Mouse (Mus musculus): ENCODE measurements at regions not wholly inside any gene's neighbourhood (a gene's known extent, or its start where the extent isn't known, plus 50 kb on each side); places are given as distances from the start of the nearest gene placed in this dataset.
A peak's percentile ranks its signal among the peaks of the same experiment; 100 is the strongest.

GRCm38 (mm10) chr16:71622664-71623063 lies 685.4 kb upstream of the Robo1 start:
- Histone ChIP-seq H3K4me1 (ENCODE audit: insufficient read depth) (no peaks in the 10 kb centered on the region), H3K27me3 (ENCODE audit: insufficient read depth, low read length) (no peaks in the 10 kb centered on the region), H3K27ac (ENCODE audit: low read depth) (no peak overlapping the region), H3K9me3 (ENCODE audit: low read depth, low read length) (no peaks in the 10 kb centered on the region), H3K4me3 (ENCODE audit: low read depth, low read length) (no peak overlapping the region), H3K4me2 (no peak overlapping the region), H3K9ac (no peak overlapping the region), H3K36me3 (ENCODE audit: insufficient read depth) (no peaks in the 10 kb centered on the region)
- no peak for ATAC-seq (ENCODE audit: insufficient read depth)
- no peak for DNase-seq
- no peak for TF ChIP-seq CTCF (IDR thresholded peaks at IDR 0.05; ENCODE audit: low read depth)
- 64% methylated on average over 8 of the region's 8 CpGs for WGBS

- DNase-seq = no peak
Measured at GRCm38 (mm10) chr16:71640361-71640760, 667.7 kb upstream of the Robo1 start.

GRCm38 (mm10) chr16:71643223-71643622 lies 664.9 kb upstream of the Robo1 start:
- H3K4me1 ChIP-seq (ENCODE audit: insufficient read depth) = no peaks in the 10 kb centered on the region
- no peaks in the 10 kb centered on the region for H3K9me3 ChIP-seq (ENCODE audit: low read depth, low read length)
- H3K27me3 ChIP-seq (ENCODE audit: insufficient read depth, low read length) = no peaks in the 10 kb centered on the region
- H3K9ac ChIP-seq = no peak overlapping the region
- no peaks in the 10 kb centered on the region for H3K36me3 ChIP-seq (ENCODE audit: insufficient read depth)
- no peak overlapping the region for H3K4me3 ChIP-seq (ENCODE audit: low read depth, low read length)
- ATAC-seq (ENCODE audit: insufficient read depth) (no peak), DNase-seq (peak; percentile 54)
- TF ChIP-seq CTCF (IDR thresholded peaks at IDR 0.05; ENCODE audit: low read depth) = no peak
- no peak overlapping the region for H3K27ac ChIP-seq (ENCODE audit: low read depth)
- WGBS = 47% methylated on average over 6 of the region's 6 CpGs
- H3K4me2 ChIP-seq = no peak overlapping the region

More at GRCm38 (mm10) chr16:71640361-71640760, 667.7 kb upstream of the Robo1 start:
- Histone ChIP-seq H3K9ac (no peak overlapping the region), H3K4me2 (no peak overlapping the region), H3K4me3 (ENCODE audit: low read depth, low read length) (no peak overlapping the region), H3K27me3 (ENCODE audit: insufficient read depth, low read length) (no peaks in the 10 kb centered on the region), H3K9me3 (ENCODE audit: low read depth, low read length) (no peaks in the 10 kb centered on the region), H3K36me3 (ENCODE audit: insufficient read depth) (no peaks in the 10 kb centered on the region), H3K27ac (ENCODE audit: low read depth) (no peak overlapping the region), H3K4me1 (ENCODE audit: insufficient read depth) (no peaks in the 10 kb centered on the region)
- no peak for ATAC-seq (ENCODE audit: insufficient read depth)
- no peak for TF ChIP-seq CTCF (IDR thresholded peaks at IDR 0.05; ENCODE audit: low read depth)
- 69% methylated on average over 2 of the region's 2 CpGs for WGBS

GRCm38 (mm10) chr16:71678075-71678701 lies 629.9 kb upstream of the Robo1 start:
- no peaks in the 10 kb centered on the region for H3K4me1 ChIP-seq (ENCODE audit: insufficient read depth)
- H3K4me2 ChIP-seq = no peak overlapping the region
- no peaks in the 10 kb centered on the region for H3K27me3 ChIP-seq (ENCODE audit: insufficient read depth, low read length)
- ATAC-seq (ENCODE audit: insufficient read depth) = no peak
- H3K27ac ChIP-seq (ENCODE audit: low read depth) = no peak overlapping the region
- H3K4me3 ChIP-seq (ENCODE audit: low read depth, low read length) = no peak overlapping the region
- H3K9ac ChIP-seq = no peak overlapping the region
- peak; percentile 3 for DNase-seq
- TF ChIP-seq CTCF (IDR thresholded peaks at IDR 0.05; ENCODE audit: low read depth) = no peak
- no peaks in the 10 kb centered on the region for H3K9me3 ChIP-seq (ENCODE audit: low read depth, low read length)
- WGBS = 11% methylated on average over 2 of the region's 2 CpGs
- H3K36me3 ChIP-seq (ENCODE audit: insufficient read depth) = no peaks in the 10 kb centered on the region

GRCm38 (mm10) chr16:71693464-71693863 lies 614.6 kb upstream of the Robo1 start:
- WGBS = 46% methylated on average over 4 of the region's 4 CpGs
- DNase-seq (no peak), ATAC-seq (ENCODE audit: insufficient read depth) (no peak)
- no peak overlapping the region for H3K4me2 ChIP-seq
- no peaks in the 10 kb centered on the region for H3K36me3 ChIP-seq (ENCODE audit: insufficient read depth)
- TF ChIP-seq CTCF (IDR thresholded peaks at IDR 0.05; ENCODE audit: low read depth) = no peak
- H3K9me3 ChIP-seq (ENCODE audit: low read depth, low read length) = no peaks in the 10 kb centered on the region
- H3K4me3 ChIP-seq (ENCODE audit: low read depth, low read length) = no peak overlapping the region
- no peaks in the 10 kb centered on the region for H3K4me1 ChIP-seq (ENCODE audit: insufficient read depth)
- no peaks in the 10 kb centered on the region for H3K27me3 ChIP-seq (ENCODE audit: insufficient read depth, low read length)
- no peak overlapping the region for H3K9ac ChIP-seq
- H3K27ac ChIP-seq (ENCODE audit: low read depth) = no peak overlapping the region

GRCm38 (mm10) chr16:71705846-71706245 lies 602.3 kb upstream of the Robo1 start:
- H3K9ac ChIP-seq = no peak overlapping the region
- H3K27me3 ChIP-seq (ENCODE audit: insufficient read depth, low read length) = no peaks in the 10 kb centered on the region
- no peaks in the 10 kb centered on the region for H3K4me1 ChIP-seq (ENCODE audit: insufficient read depth)
- no peak overlapping the region for H3K27ac ChIP-seq (ENCODE audit: low read depth)
- no peak overlapping the region for H3K4me3 ChIP-seq (ENCODE audit: low read depth, low read length)
- H3K36me3 ChIP-seq (ENCODE audit: insufficient read depth) = no peaks in the 10 kb centered on the region
- DNase-seq = no peak
- no peak for TF ChIP-seq CTCF (IDR thresholded peaks at IDR 0.05; ENCODE audit: low read depth)
- no peaks in the 10 kb centered on the region for H3K9me3 ChIP-seq (ENCODE audit: low read depth, low read length)
- ATAC-seq (ENCODE audit: insufficient read depth) = no peak
- no peak overlapping the region for H3K4me2 ChIP-seq

- Histone ChIP-seq H3K27me3 (ENCODE audit: insufficient read depth, low read length) (no peaks in the 10 kb centered on the region), H3K4me2 (no peak overlapping the region), H3K9me3 (ENCODE audit: low read depth, low read length) (no peaks in the 10 kb centered on the region), H3K9ac (no peak overlapping the region), H3K4me1 (ENCODE audit: insufficient read depth) (no peaks in the 10 kb centered on the region), H3K4me3 (ENCODE audit: low read depth, low read length) (no peak overlapping the region), H3K36me3 (ENCODE audit: insufficient read depth) (no peaks in the 10 kb centered on the region), H3K27ac (ENCODE audit: low read depth) (no peak overlapping the region)
- ATAC-seq (ENCODE audit: insufficient read depth) = no peak
- no peak for TF ChIP-seq CTCF (IDR thresholded peaks at IDR 0.05; ENCODE audit: low read depth)
- WGBS = 92% methylated on average over 3 of the region's 3 CpGs
- DNase-seq = no peak
Measured at GRCm38 (mm10) chr16:71709684-71710083, 598.4 kb upstream of the Robo1 start.

GRCm38 (mm10) chr16:71711879-71712278 lies 596.2 kb upstream of the Robo1 start:
- Histone ChIP-seq H3K27me3 (ENCODE audit: insufficient read depth, low read length) (no peaks in the 10 kb centered on the region), H3K9me3 (ENCODE audit: low read depth, low read length) (no peaks in the 10 kb centered on the region), H3K27ac (ENCODE audit: low read depth) (no peak overlapping the region), H3K4me2 (no peak overlapping the region), H3K4me3 (ENCODE audit: low read depth, low read length) (no peak overlapping the region), H3K9ac (no peak overlapping the region), H3K36me3 (ENCODE audit: insufficient read depth) (no peaks in the 10 kb centered on the region), H3K4me1 (ENCODE audit: insufficient read depth) (no peaks in the 10 kb centered on the region)
- WGBS = 74% methylated on average over 2 of the region's 2 CpGs
- TF ChIP-seq CTCF (IDR thresholded peaks at IDR 0.05; ENCODE audit: low read depth) = no peak
- DNase-seq = no peak
- ATAC-seq (ENCODE audit: insufficient read depth) = no peak

Data from lung, embryonic 14.5 days (tissue).